Mouse (Mus musculus) cerebellum, adult 2 months (tissue): ENCODE measurements around the gene Stk4. TPM values are rescaled to one million over a fixed set of nuclear protein-coding genes. Genes with fewer than 3 reads are reported as not detected.
A peak's percentile ranks its signal among the peaks of the same experiment; 100 is the strongest.

ENCODE experiments used
- DNase-seq, 2 experiments: peaks; one replicate each; pipeline ENCODE4 v3.0.0; 2021
- H3K27ac ChIP-seq: fragments of 200-500 bp; 2 replicates; pipeline ENCODE4 v1.5.1; 2012; ENCODE audit warnings: low read length, control low read depth, inconsistent platforms; ENCODE audit not compliant: insufficient read depth
- H3K27me3 ChIP-seq: fragments of 200-500 bp; 2 replicates; pipeline ENCODE4 v1.6.1; 2012; ENCODE audit warnings: inconsistent platforms, mild to moderate bottlenecking, low read length, moderate library complexity; ENCODE audit not compliant: control insufficient read depth, insufficient read depth
- H3K4me1 ChIP-seq: fragments of 200-500 bp; 2 replicates; pipeline ENCODE4 v1.6.1; 2011; ENCODE audit warnings: low read length; ENCODE audit not compliant: control insufficient read depth, insufficient read depth
- H3K4me3 ChIP-seq: fragments of 200-500 bp; replicated peaks from 2 replicates; pipeline ENCODE3; 2011; ENCODE audit warnings: mild to moderate bottlenecking, low read depth, low read length, control low read depth; ENCODE audit not compliant: insufficient read depth
- CTCF ChIP-seq: fragments of 200-500 bp; IDR thresholded peaks from 2 replicates; pipeline ENCODE4 v1.5.1; 2011; ENCODE audit warnings: low read depth, mild to moderate bottlenecking, control low read depth, low read length, moderate library complexity, borderline replicate concordance; ENCODE audit not compliant: insufficient read depth
- POLR2A ChIP-seq: fragments of 200-500 bp; IDR thresholded peaks from 2 replicates; pipeline ENCODE4 v1.6.1; 2011; ENCODE audit warnings: low read length, control low read depth, borderline replicate concordance; ENCODE audit not compliant: insufficient read depth
- WGBS: fragments of 180-500 bp; shearing (Covaris S2); methylation state at CpG from one replicate; pipeline ENCODE4 v1.1.7; 2018; 5-methylcytosine and 5-hydroxymethylcytosine counted together
- polyA plus RNA-seq: library from polyadenylated mRNA; depleted of rRNA; stranded (reverse); fragments of >200 nt; gene quantifications from 2 replicates; pipeline ENCODE4 v1.2.3, GENCODE M21; 2012

The Stk4 gene
- polyA plus RNA-seq, 1 experiment = 17.1 TPM

- no peaks in the 10 kb centered on the region for H3K4me1 ChIP-seq
- no peak for DNase-seq
- no peak for TF ChIP-seq CTCF
- TF ChIP-seq POLR2A = no peak
- WGBS = 88% methylated on average over 18 of the region's 19 CpGs
- no peak overlapping the region for H3K27ac ChIP-seq
- no peak overlapping the region for H3K4me3 ChIP-seq
- H3K27me3 ChIP-seq = no peaks in the 10 kb centered on the region
Observed at GRCm38 (mm10) chr2:164083609-164084341, 13.7 kb downstream of the Stk4 start.

- Histone ChIP-seq H3K4me3 (no peak overlapping the region), H3K27ac (no peak overlapping the region), H3K27me3 (no peaks in the 10 kb centered on the region), H3K4me1 (no peaks in the 10 kb centered on the region)
- WGBS = 91% methylated on average over 7 of the region's 7 CpGs
- TF ChIP-seq POLR2A (no peak), CTCF (no peak)
- DNase-seq = no peak
Observed at GRCm38 (mm10) chr2:164084342-164084700, 14.2 kb downstream of the Stk4 start.

DNA sequence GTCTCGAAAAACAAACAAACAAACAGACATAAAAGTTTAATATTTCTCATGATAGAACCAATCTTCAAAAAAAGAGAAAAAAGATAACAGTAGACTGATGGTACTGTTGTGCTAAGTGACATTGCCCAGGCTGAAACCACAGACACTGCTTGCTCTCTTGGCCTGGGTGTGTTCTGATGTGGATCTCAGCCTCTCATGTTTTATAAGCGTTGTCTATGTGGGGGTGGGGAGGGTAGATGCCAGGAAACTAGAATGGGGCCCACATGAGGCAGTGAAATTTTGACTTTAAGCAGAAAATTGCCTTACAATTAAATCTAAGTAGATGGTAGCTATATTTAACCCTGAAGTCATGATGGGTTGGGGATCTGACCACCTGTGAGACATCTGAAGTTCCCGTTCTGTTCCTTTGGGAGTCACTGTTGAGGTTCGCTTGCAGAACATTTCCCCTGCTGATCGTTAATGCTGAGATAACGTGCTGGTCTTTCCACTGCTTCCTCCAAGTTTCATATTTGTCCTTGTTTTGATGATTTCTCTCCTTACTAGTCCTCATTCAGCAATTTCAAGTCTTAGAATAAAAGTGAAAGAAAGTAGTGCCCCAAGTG, 17.4 kb downstream of the Stk4 start:
- 91% methylated on average over 6 of the region's 6 CpGs for WGBS
- no peaks in the 10 kb centered on the region for H3K27me3 ChIP-seq
- no peak overlapping the region for H3K4me3 ChIP-seq
- no peak for DNase-seq
- H3K4me1 ChIP-seq = no peaks in the 10 kb centered on the region
- TF ChIP-seq CTCF (no peak), POLR2A (no peak)
- no peak overlapping the region for H3K27ac ChIP-seq

DNA sequence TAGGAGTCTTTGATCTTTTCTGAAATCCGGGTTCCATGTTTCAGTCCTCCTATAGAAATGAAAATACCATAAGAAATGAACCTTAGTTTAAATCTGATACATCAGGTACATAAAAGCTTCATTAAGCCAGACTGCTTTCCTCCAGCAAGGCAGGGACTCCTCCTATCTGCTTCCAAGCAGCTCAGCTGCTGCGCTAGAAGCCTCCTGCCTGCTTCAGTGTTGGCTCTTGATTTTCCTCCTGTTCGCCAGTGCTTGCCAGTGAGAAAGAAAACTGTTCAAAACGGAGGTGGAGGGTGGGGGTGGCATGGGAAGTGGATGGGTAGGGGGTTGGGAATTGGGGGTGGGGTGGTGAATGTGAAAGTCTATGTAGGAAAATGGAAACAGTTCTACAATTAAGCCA, 19.4 kb downstream of the Stk4 start:
- H3K27ac ChIP-seq = no peak overlapping the region
- 78% methylated on average over 4 of the region's 4 CpGs for WGBS
- no peak for DNase-seq
- H3K4me3 ChIP-seq = no peak overlapping the region
- TF ChIP-seq CTCF = no peak
- no peak for TF ChIP-seq POLR2A
- no peaks in the 10 kb centered on the region for H3K27me3 ChIP-seq
- H3K4me1 ChIP-seq = no peaks in the 10 kb centered on the region

- H3K4me1 ChIP-seq = no peaks in the 10 kb centered on the region
- H3K27me3 ChIP-seq = no peaks in the 10 kb centered on the region
- no peak for DNase-seq
- H3K27ac ChIP-seq = no peak overlapping the region
- no peak overlapping the region for H3K4me3 ChIP-seq
- WGBS = 82% methylated on average over 7 of the region's 7 CpGs
- TF ChIP-seq CTCF (no peak), POLR2A (no peak)
Observed at GRCm38 (mm10) chr2:164094152-164094551, 24.0 kb downstream of the Stk4 start.

- Histone ChIP-seq H3K4me1 (no peaks in the 10 kb centered on the region), H3K27ac (no peak overlapping the region), H3K4me3 (no peak overlapping the region), H3K27me3 (no peaks in the 10 kb centered on the region)
- no peak for TF ChIP-seq CTCF
- no peak for TF ChIP-seq POLR2A
- DNase-seq = peak; percentile 72 to 83
- WGBS = 89% methylated on average over 11 of the region's 11 CpGs
Observed at GRCm38 (mm10) chr2:164098603-164099250, 28.6 kb downstream of the Stk4 start.

DNA sequence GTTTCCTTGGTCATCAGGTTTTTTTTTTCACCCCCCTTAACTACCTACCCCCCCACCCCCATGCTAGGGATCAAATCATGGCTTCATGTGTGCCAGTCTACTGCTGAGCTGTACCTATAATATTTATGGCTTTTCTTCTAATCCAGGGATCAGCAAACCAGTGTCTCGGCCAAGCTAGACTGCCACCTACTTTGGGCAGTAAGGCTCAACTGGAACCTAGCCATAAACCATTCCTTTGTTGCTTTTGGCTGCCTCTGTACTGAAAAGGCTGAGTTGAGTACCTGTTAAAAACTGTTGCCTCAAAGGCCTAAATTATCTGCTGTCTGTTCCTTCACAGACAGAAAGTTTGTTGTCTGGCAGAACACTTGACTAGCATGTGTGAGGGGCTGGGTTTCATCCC, 31.8 kb downstream of the Stk4 start:
- DNase-seq = no peak
- Histone ChIP-seq H3K4me1 (no peaks in the 10 kb centered on the region), H3K4me3 (no peak overlapping the region), H3K27ac (no peak overlapping the region), H3K27me3 (no peaks in the 10 kb centered on the region)
- WGBS = 38% methylated on average over 1 of the region's 1 CpGs
- TF ChIP-seq POLR2A (no peak), CTCF (no peak)

DNA sequence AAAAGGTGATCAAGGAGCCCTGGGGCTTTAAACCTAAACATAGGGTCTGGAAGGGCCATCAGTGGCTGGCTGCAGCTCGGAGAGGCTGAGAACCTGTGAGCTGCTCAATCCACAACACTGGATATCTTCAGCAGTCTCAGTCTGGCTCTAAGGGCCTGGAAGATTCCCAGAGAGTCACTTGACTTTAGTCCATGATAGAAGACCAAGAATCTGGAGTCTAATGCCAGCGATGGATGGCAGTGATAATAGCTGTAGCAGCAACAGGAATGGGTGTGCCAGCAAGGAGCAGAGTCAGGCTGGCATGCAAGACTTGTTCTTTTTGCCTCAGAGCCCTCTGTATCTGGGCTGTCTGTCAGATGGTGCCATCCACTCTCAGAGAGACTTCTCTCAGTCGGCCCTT, 32.2 kb downstream of the Stk4 start:
- Histone ChIP-seq H3K4me1 (no peaks in the 10 kb centered on the region), H3K27me3 (no peaks in the 10 kb centered on the region), H3K27ac (no peak overlapping the region), H3K4me3 (no peak overlapping the region)
- no peak for DNase-seq
- no peak for TF ChIP-seq POLR2A
- no peak for TF ChIP-seq CTCF
- WGBS = 84% methylated on average over 3 of the region's 3 CpGs
